Mouse (Mus musculus) neural tube, embryonic 11.5 days (tissue): ENCODE measurements at regions not wholly inside any gene's neighbourhood (a gene's known extent, or its start where the extent isn't known, plus 50 kb on each side); places are given as distances from the start of the nearest gene placed in this dataset.
"Not testable (repeated sequence)": the region's sequence is repeated elsewhere in the genome, so short reads cannot be mapped to it uniquely, and the experiment has no call there.

Experiments used
- ATAC-seq: fragments of 200-750 bp; cut with Nextera tagmentation; 2 replicates; pipeline ENCODE4 v1.8.0; 2017; ENCODE audit warnings: moderate number of reproducible peaks, mild to moderate bottlenecking, moderate TSS enrichment, moderate library complexity; ENCODE audit not compliant: insufficient read depth, low FRiP score, low TSS enrichment
- DNase-seq: peaks from one replicate; pipeline ENCODE4 v3.0.0-alpha.2; 2015; ENCODE audit warnings: low spot score
- H3K27ac ChIP-seq: fragments of 300-500 bp; sonication (generic); 2 replicates; pipeline ENCODE4 v1.5.1; 2014; ENCODE audit warnings: low read depth, mild to moderate bottlenecking, low read length
- H3K27me3 ChIP-seq: fragments of 300-500 bp; sonication (generic); 2 replicates; pipeline ENCODE4 v1.6.1; 2014; ENCODE audit warnings: mild to moderate bottlenecking, low read length, mixed read lengths; ENCODE audit not compliant: control insufficient read depth, insufficient read depth
- H3K36me3 ChIP-seq: fragments of 300-500 bp; sonication (generic); 2 replicates; pipeline ENCODE4 v1.6.1; 2014; ENCODE audit warnings: mild to moderate bottlenecking, low read length, moderate library complexity, mixed read lengths; ENCODE audit not compliant: control insufficient read depth, insufficient read depth
- H3K4me1 ChIP-seq: fragments of 300-500 bp; sonication (generic); 2 replicates; pipeline ENCODE4 v1.6.1; 2014; ENCODE audit warnings: low read length, mixed read lengths; ENCODE audit not compliant: control insufficient read depth, insufficient read depth
- H3K4me2 ChIP-seq: fragments of 300-500 bp; sonication (generic); 2 replicates; pipeline ENCODE4 v1.6.1; 2014; ENCODE audit warnings: low read depth, mild to moderate bottlenecking, moderate library complexity
- H3K4me3 ChIP-seq: fragments of 300-500 bp; sonication (generic); 2 replicates; pipeline ENCODE4 v1.5.1; 2014; ENCODE audit warnings: low read depth, low read length
- H3K9ac ChIP-seq: fragments of 300-500 bp; sonication (generic); 2 replicates; pipeline ENCODE4 v1.6.1; 2014; ENCODE audit warnings: mild to moderate bottlenecking, low read length
- H3K9me3 ChIP-seq: fragments of 300-500 bp; sonication (generic); 2 replicates; pipeline ENCODE4 v1.6.1; 2016; ENCODE audit warnings: low read length; ENCODE audit not compliant: control insufficient read depth
- WGBS: fragments of 180-500 bp; shearing (Covaris S2); extraction: QIAGEN DNeasy Blood & Tissue Kit; methylation state at CpG from one replicate; pipeline ENCODE4 v1.1.7; 2014; 5-methylcytosine and 5-hydroxymethylcytosine counted together

GRCm38 (mm10) chr1:47130031-47130430 lies 237.4 kb upstream of the Slc39a10 start:
- not testable (repeated sequence) for H3K9me3 ChIP-seq, H3K36me3 ChIP-seq

GRCm38 (mm10) chr1:47119636-47120035 lies 227.0 kb upstream of the Slc39a10 start:
- no peak overlapping the region for H3K4me2 ChIP-seq
- H3K4me3 ChIP-seq, result no peak overlapping the region
- no peak for ATAC-seq
- WGBS, result 92% methylated on average over 1 of the region's 1 CpGs
- H3K9me3 ChIP-seq, result no peaks in the 10 kb centered on the region
- no peaks in the 10 kb centered on the region for H3K27me3 ChIP-seq
- no peaks in the 10 kb centered on the region for H3K4me1 ChIP-seq
- no peak overlapping the region for H3K9ac ChIP-seq
- DNase-seq, result no peak
- no peak overlapping the region for H3K27ac ChIP-seq
- H3K36me3 ChIP-seq, result no peaks in the 10 kb centered on the region

More at GRCm38 (mm10) chr1:47130031-47130430, 237.4 kb upstream of the Slc39a10 start:
- not testable (repeated sequence) for H3K4me1 ChIP-seq, H3K4me3 ChIP-seq, H3K4me2 ChIP-seq, H3K27me3 ChIP-seq, H3K27ac ChIP-seq, ATAC-seq, H3K9ac ChIP-seq, DNase-seq

GRCm38 (mm10) chr1:47116681-47117080 lies 224.0 kb upstream of the Slc39a10 start:
- not testable (repeated sequence) for H3K27me3 ChIP-seq, DNase-seq, H3K27ac ChIP-seq, H3K4me3 ChIP-seq, H3K9ac ChIP-seq, ATAC-seq, H3K4me1 ChIP-seq, H3K36me3 ChIP-seq, H3K4me2 ChIP-seq, H3K9me3 ChIP-seq
- WGBS, result 93% methylated on average over 4 of the region's 4 CpGs

GRCm38 (mm10) chr1:47112494-47112893 lies 219.8 kb upstream of the Slc39a10 start:
- no peak overlapping the region for H3K4me3 ChIP-seq
- no peak overlapping the region for H3K9ac ChIP-seq
- WGBS, result 82% methylated on average over 1 of the region's 1 CpGs
- H3K9me3 ChIP-seq, result no peaks in the 10 kb centered on the region
- H3K36me3 ChIP-seq, result no peaks in the 10 kb centered on the region
- H3K4me1 ChIP-seq, result no peaks in the 10 kb centered on the region
- DNase-seq, result no peak
- H3K27me3 ChIP-seq, result no peaks in the 10 kb centered on the region
- no peak for ATAC-seq
- no peak overlapping the region for H3K27ac ChIP-seq
- no peak overlapping the region for H3K4me2 ChIP-seq

- Histone ChIP-seq H3K9ac (no peak overlapping the region), H3K4me3 (no peak overlapping the region), H3K4me1 (no peaks in the 10 kb centered on the region), H3K9me3 (no peaks in the 10 kb centered on the region), H3K27me3 (no peaks in the 10 kb centered on the region), H3K4me2 (no peak overlapping the region), H3K36me3 (no peaks in the 10 kb centered on the region), H3K27ac (no peak overlapping the region)
- ATAC-seq (no peak), DNase-seq (no peak)
- WGBS, result 89% methylated on average over 4 of the region's 4 CpGs
Measured at GRCm38 (mm10) chr1:47104055-47104454, 211.4 kb upstream of the Slc39a10 start.

GRCm38 (mm10) chr1:47103321-47103988 lies 210.8 kb upstream of the Slc39a10 start:
- WGBS, result 83% methylated on average over 6 of the region's 6 CpGs
- no peaks in the 10 kb centered on the region for H3K9me3 ChIP-seq
- no peaks in the 10 kb centered on the region for H3K4me1 ChIP-seq
- no peak overlapping the region for H3K9ac ChIP-seq
- H3K4me2 ChIP-seq, result no peak overlapping the region
- ATAC-seq (no peak), DNase-seq (no peak)
- H3K27me3 ChIP-seq, result no peaks in the 10 kb centered on the region
- H3K4me3 ChIP-seq, result no peak overlapping the region
- H3K36me3 ChIP-seq, result no peaks in the 10 kb centered on the region
- H3K27ac ChIP-seq, result no peak overlapping the region

GRCm38 (mm10) chr1:47097084-47097996 lies 204.7 kb upstream of the Slc39a10 start:
- no peaks in the 10 kb centered on the region for H3K27me3 ChIP-seq
- H3K27ac ChIP-seq, result no peak overlapping the region
- ATAC-seq (no peak), DNase-seq (no peak)
- no peak overlapping the region for H3K4me2 ChIP-seq
- H3K36me3 ChIP-seq, result no peaks in the 10 kb centered on the region
- H3K4me1 ChIP-seq, result no peaks in the 10 kb centered on the region
- H3K9me3 ChIP-seq, result no peaks in the 10 kb centered on the region
- 85% methylated on average over 7 of the region's 7 CpGs for WGBS
- H3K4me3 ChIP-seq, result no peak overlapping the region
- no peak overlapping the region for H3K9ac ChIP-seq

GRCm38 (mm10) chr1:47094498-47094897 lies 201.8 kb upstream of the Slc39a10 start:
- ATAC-seq (no peak), DNase-seq (no peak)
- H3K4me1 ChIP-seq, result no peaks in the 10 kb centered on the region
- no peaks in the 10 kb centered on the region for H3K9me3 ChIP-seq
- WGBS, result 53% methylated on average over 3 of the region's 3 CpGs
- H3K4me2 ChIP-seq, result no peak overlapping the region
- no peak overlapping the region for H3K27ac ChIP-seq
- no peak overlapping the region for H3K9ac ChIP-seq
- no peak overlapping the region for H3K4me3 ChIP-seq
- H3K36me3 ChIP-seq, result no peaks in the 10 kb centered on the region
- H3K27me3 ChIP-seq, result no peaks in the 10 kb centered on the region
